Mouse (Mus musculus): ENCODE results near the gene Xrcc1. TPM values are rescaled to one million over a fixed set of nuclear protein-coding genes. Genes with fewer than 3 reads are reported as not detected.

Xrcc1 gene
- total and polyA plus RNA-seq, 3 experiments, result 52.7 to 211 (median 85.9) TPM

- Histone ChIP-seq H3K9me3 (replicated peaks) (no peaks in the 10 kb centered on the region), H3K36me3 (replicated peaks) (peaks cover 54% of the 10 kb centered on the region), H3K4me1 (ENCODE audit: insufficient read depth, low read depth, low read length) (peaks cover 27% of the 10 kb centered on the region), H3K4me3 (ENCODE audit: low read depth, low read length) (no peak overlapping the region), H3K27me3 (ENCODE audit: insufficient read depth, low read length) (no peaks in the 10 kb centered on the region)
- no peak for TF ChIP-seq GATA1 (IDR thresholded peaks at IDR 0.05; ENCODE audit: borderline replicate concordance, low read length)
- TF ChIP-seq GATA2 (IDR thresholded peaks at IDR 0.05; ENCODE audit: borderline replicate concordance, low read depth, low read length), result no peak
- TF ChIP-seq POLR2AphosphoS5 (IDR thresholded peaks at IDR 0.05; ENCODE audit: insufficient replicate concordance, low read depth, low read length), result no peak
- ATAC-seq (ENCODE audit: extremely low read depth, insufficient number of reproducible peaks, low FRiP score, poor library complexity, severe bottlenecking), result no peak
- no peak for DNase-seq (ENCODE audit: low spot score)
Observed at GRCm38 (mm10) chr7:24533031-24533571, 13.0 kb upstream of the Xrcc1 start.

- TF ChIP-seq TAL1 (conservative IDR thresholded peaks at IDR 0.05; ENCODE audit: low read depth, low read length), result no peak
- no peak for TF ChIP-seq CTCF (IDR thresholded peaks at IDR 0.05; ENCODE audit: low read depth, low read length)
- TF ChIP-seq GATA1 (IDR thresholded peaks at IDR 0.05; ENCODE audit: borderline replicate concordance, low read length), result no peak
- no peak for TF ChIP-seq GATA2 (IDR thresholded peaks at IDR 0.05; ENCODE audit: borderline replicate concordance, low read depth, low read length)
- TF ChIP-seq POLR2AphosphoS5 (IDR thresholded peaks at IDR 0.05; ENCODE audit: insufficient replicate concordance, low read depth, low read length), result no peak
- DNase-seq (ENCODE audit: low spot score) (no peak), ATAC-seq (ENCODE audit: extremely low read depth, insufficient number of reproducible peaks, low FRiP score, poor library complexity, severe bottlenecking) (no peak)
Observed at GRCm38 (mm10) chr7:24533806-24534205, 12.3 kb upstream of the Xrcc1 start.

GRCm38 (mm10) chr7:24534301-24534700 is 11.8 kb upstream of the Xrcc1 start:
- DNase-seq (ENCODE audit: low spot score) (no peak), ATAC-seq (ENCODE audit: extremely low read depth, insufficient number of reproducible peaks, low FRiP score, poor library complexity, severe bottlenecking) (no peak)
- TF ChIP-seq GATA1 (IDR thresholded peaks at IDR 0.05; ENCODE audit: borderline replicate concordance, low read length) (no peak), CTCF (IDR thresholded peaks at IDR 0.05; ENCODE audit: low read depth, low read length) (no peak), POLR2AphosphoS5 (IDR thresholded peaks at IDR 0.05; ENCODE audit: insufficient replicate concordance, low read depth, low read length) (no peak), GATA2 (IDR thresholded peaks at IDR 0.05; ENCODE audit: borderline replicate concordance, low read depth, low read length) (no peak), TAL1 (conservative IDR thresholded peaks at IDR 0.05; ENCODE audit: low read depth, low read length) (no peak)
- H3K27me3 ChIP-seq (ENCODE audit: insufficient read depth, low read length), result no peaks in the 10 kb centered on the region
- peaks cover 51% of the 10 kb centered on the region for H3K36me3 ChIP-seq (replicated peaks)
- no peaks in the 10 kb centered on the region for H3K9me3 ChIP-seq (replicated peaks)
- peaks cover 22% of the 10 kb centered on the region for H3K4me1 ChIP-seq (ENCODE audit: insufficient read depth, low read depth, low read length)
- no peak overlapping the region for H3K4me3 ChIP-seq (ENCODE audit: low read depth, low read length)

More at GRCm38 (mm10) chr7:24533806-24534205, 12.3 kb upstream of the Xrcc1 start:
- Histone ChIP-seq H3K27me3 (ENCODE audit: insufficient read depth, low read length) (no peaks in the 10 kb centered on the region), H3K4me1 (ENCODE audit: insufficient read depth, low read depth, low read length) (peaks cover 26% of the 10 kb centered on the region), H3K9me3 (replicated peaks) (no peaks in the 10 kb centered on the region), H3K4me3 (ENCODE audit: low read depth, low read length) (no peak overlapping the region), H3K36me3 (replicated peaks) (peaks cover 52% of the 10 kb centered on the region)

- Histone ChIP-seq H3K4me3 (ENCODE audit: low read depth, low read length) (no peak overlapping the region), H3K36me3 (replicated peaks) (peaks cover 42% of the 10 kb centered on the region), H3K27me3 (ENCODE audit: insufficient read depth, low read length) (peaks cover 12% of the 10 kb centered on the region), H3K4me1 (ENCODE audit: insufficient read depth, low read depth, low read length) (peaks cover 3% of the 10 kb centered on the region; the same call in 1 of the 2 replicates), H3K9me3 (replicated peaks) (no peaks in the 10 kb centered on the region)
- ATAC-seq (ENCODE audit: extremely low read depth, insufficient number of reproducible peaks, low FRiP score, poor library complexity, severe bottlenecking) (no peak), DNase-seq (ENCODE audit: low spot score) (no peak)
- TF ChIP-seq POLR2AphosphoS5 (IDR thresholded peaks at IDR 0.05; ENCODE audit: insufficient replicate concordance, low read depth, low read length) (no peak), GATA2 (IDR thresholded peaks at IDR 0.05; ENCODE audit: borderline replicate concordance, low read depth, low read length) (no peak), TAL1 (conservative IDR thresholded peaks at IDR 0.05; ENCODE audit: low read depth, low read length) (no peak), GATA1 (IDR thresholded peaks at IDR 0.05; ENCODE audit: borderline replicate concordance, low read length) (no peak), CTCF (IDR thresholded peaks at IDR 0.05; ENCODE audit: low read depth, low read length) (no peak)
Observed at GRCm38 (mm10) chr7:24537081-24537480, 9.0 kb upstream of the Xrcc1 start.

GRCm38 (mm10) chr7:24537591-24537990 is 8.5 kb upstream of the Xrcc1 start:
- Histone ChIP-seq H3K9me3 (replicated peaks) (no peaks in the 10 kb centered on the region), H3K4me1 (ENCODE audit: insufficient read depth, low read depth, low read length) (no peaks in the 10 kb centered on the region; the same call in 1 of the 2 replicates), H3K27me3 (ENCODE audit: insufficient read depth, low read length) (peaks cover 17% of the 10 kb centered on the region), H3K4me3 (ENCODE audit: low read depth, low read length) (no peak overlapping the region), H3K36me3 (replicated peaks) (peaks cover 37% of the 10 kb centered on the region)
- DNase-seq (ENCODE audit: low spot score), result no peak
- ATAC-seq (ENCODE audit: extremely low read depth, insufficient number of reproducible peaks, low FRiP score, poor library complexity, severe bottlenecking), result no peak
- TF ChIP-seq GATA1 (IDR thresholded peaks at IDR 0.05; ENCODE audit: borderline replicate concordance, low read length) (no peak), TAL1 (conservative IDR thresholded peaks at IDR 0.05; ENCODE audit: low read depth, low read length) (no peak), CTCF (IDR thresholded peaks at IDR 0.05; ENCODE audit: low read depth, low read length) (no peak), POLR2AphosphoS5 (IDR thresholded peaks at IDR 0.05; ENCODE audit: insufficient replicate concordance, low read depth, low read length) (no peak; the same call in 1 of the 2 replicates), GATA2 (IDR thresholded peaks at IDR 0.05; ENCODE audit: borderline replicate concordance, low read depth, low read length) (no peak)

- H3K9me3 ChIP-seq (replicated peaks), result no peaks in the 10 kb centered on the region
- TF ChIP-seq CTCF (IDR thresholded peaks at IDR 0.05; ENCODE audit: low read depth, low read length) (no peak), GATA1 (IDR thresholded peaks at IDR 0.05; ENCODE audit: borderline replicate concordance, low read length) (no peak), TAL1 (conservative IDR thresholded peaks at IDR 0.05; ENCODE audit: low read depth, low read length) (no peak), POLR2AphosphoS5 (IDR thresholded peaks at IDR 0.05; ENCODE audit: insufficient replicate concordance, low read depth, low read length) (no peak), GATA2 (IDR thresholded peaks at IDR 0.05; ENCODE audit: borderline replicate concordance, low read depth, low read length) (no peak)
- no peak for ATAC-seq (ENCODE audit: extremely low read depth, insufficient number of reproducible peaks, low FRiP score, poor library complexity, severe bottlenecking)
- no peaks in the 10 kb centered on the region; the same call in 1 of the 2 replicates for H3K4me1 ChIP-seq (ENCODE audit: insufficient read depth, low read depth, low read length)
- H3K27me3 ChIP-seq (ENCODE audit: insufficient read depth, low read length), result peaks cover 17% of the 10 kb centered on the region
- no peak overlapping the region for H3K4me3 ChIP-seq (ENCODE audit: low read depth, low read length)
- peaks cover 32% of the 10 kb centered on the region for H3K36me3 ChIP-seq (replicated peaks)
- DNase-seq (ENCODE audit: low spot score), result no peak
Observed at GRCm38 (mm10) chr7:24538154-24538553, 7.9 kb upstream of the Xrcc1 start.

Measured in G1E (cell line).